Mouse (Mus musculus): ENCODE results near the gene Gna12. TPM values are rescaled to one million over a fixed set of nuclear protein-coding genes. Genes with fewer than 3 reads are reported as not detected.
A peak's percentile ranks its signal among the peaks of the same experiment; 100 is the strongest.

Gna12 gene
- 90.0 and 94.4 TPM in 2 replicates for polyA plus RNA-seq (2012; rRNA removed)

DNA sequence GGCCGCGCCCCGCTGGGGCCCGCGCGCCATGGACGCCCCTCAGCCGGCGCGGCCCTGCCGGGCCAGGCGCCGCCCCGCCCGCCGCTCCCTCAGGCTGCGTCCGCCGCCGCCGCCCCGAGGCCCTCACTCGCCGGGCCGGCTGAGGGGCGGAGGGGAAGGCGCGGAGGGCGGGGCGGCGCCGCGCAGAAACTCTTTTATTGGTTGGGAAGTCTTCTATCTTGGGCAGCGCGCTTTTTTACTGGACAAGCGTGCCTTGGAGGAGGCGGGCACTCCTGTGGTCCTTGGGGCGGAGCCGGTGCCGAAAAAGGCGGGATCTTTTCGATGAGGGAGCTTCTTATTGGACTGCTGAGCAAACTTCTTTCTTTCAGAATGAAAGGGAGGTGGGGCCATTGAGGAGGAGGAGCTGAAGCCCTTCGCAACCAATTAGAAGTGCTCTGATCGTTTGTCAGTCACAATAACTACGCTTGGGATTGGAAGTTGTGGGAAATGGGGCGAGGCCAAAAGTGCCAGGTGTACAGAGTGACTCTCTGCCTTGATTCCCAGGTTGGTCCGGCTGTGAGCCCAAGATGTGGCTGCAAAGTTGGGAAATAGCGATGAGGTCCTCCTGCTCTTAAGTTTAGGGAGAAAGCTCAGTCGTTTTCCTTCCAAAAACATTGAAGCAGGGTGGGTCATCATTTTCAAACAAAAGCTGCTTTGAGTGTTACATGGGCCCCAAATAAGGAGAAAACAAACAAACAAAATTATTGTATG, at the start of gene Gna12:
TSS of gene Gna12 (minus strand) at position 118 of the 750 bp plus-strand sequence.
- H3K4me1 ChIP-seq (ENCODE audit: control insufficient read depth, insufficient read depth, low read length): peaks cover 8% of the 10 kb centered on the region; the same call in 1 of the 2 replicates
- H3K4me3 ChIP-seq (ENCODE audit: insufficient read depth, low read length): peak within 1 kb of the TSS; percentile 65
- TF ChIP-seq POLR2A (IDR thresholded peaks at IDR 0.05; ENCODE audit: extremely low read depth, insufficient read depth, low read length): no peak
- no peak for TF ChIP-seq CTCF (IDR thresholded peaks at IDR 0.05; ENCODE audit: extremely low read depth, insufficient read depth, low read length)
- H3K27ac ChIP-seq (ENCODE audit: insufficient read depth, low read length): peak within 1 kb of the TSS; percentile 85; the same call in 1 of the 2 replicates

DNA sequence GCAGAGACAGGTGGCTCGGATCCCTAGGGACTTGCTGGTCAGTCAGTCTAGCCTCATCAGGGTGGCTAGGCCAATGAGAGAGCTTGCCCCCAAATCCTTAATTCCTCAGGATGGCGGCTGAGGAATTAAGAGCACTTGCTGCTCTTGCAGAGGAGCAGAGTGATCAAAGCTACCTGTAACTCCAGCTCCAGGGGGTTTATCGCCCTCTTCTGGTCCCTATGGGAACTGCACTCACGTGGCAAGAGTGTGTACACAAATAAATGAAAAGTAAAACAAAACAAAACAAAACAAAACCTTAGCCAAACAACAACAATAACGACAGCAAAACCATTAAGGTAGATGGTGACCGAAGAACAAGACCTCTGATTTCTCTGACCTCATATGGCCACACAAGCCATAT, 48.4 kb upstream of the Gna12 start:
- no peaks in the 10 kb centered on the region for H3K4me1 ChIP-seq (ENCODE audit: control insufficient read depth, insufficient read depth, low read length)
- no peak overlapping the region for H3K27ac ChIP-seq (ENCODE audit: insufficient read depth, low read length)
- TF ChIP-seq POLR2A (IDR thresholded peaks at IDR 0.05; ENCODE audit: extremely low read depth, insufficient read depth, low read length): no peak
- no peak for TF ChIP-seq CTCF (IDR thresholded peaks at IDR 0.05; ENCODE audit: extremely low read depth, insufficient read depth, low read length)
- H3K4me3 ChIP-seq (ENCODE audit: insufficient read depth, low read length): no peak overlapping the region

- no peak overlapping the region for H3K27ac ChIP-seq (ENCODE audit: insufficient read depth, low read length)
- TF ChIP-seq POLR2A (IDR thresholded peaks at IDR 0.05; ENCODE audit: extremely low read depth, insufficient read depth, low read length) (no peak), CTCF (IDR thresholded peaks at IDR 0.05; ENCODE audit: extremely low read depth, insufficient read depth, low read length) (no peak)
- H3K4me3 ChIP-seq (ENCODE audit: insufficient read depth, low read length): no peak overlapping the region
- H3K4me1 ChIP-seq (ENCODE audit: control insufficient read depth, insufficient read depth, low read length): no peaks in the 10 kb centered on the region
Measured at GRCm38 (mm10) chr5:140873736-140874307, 43.6 kb upstream of the Gna12 start.

GRCm38 (mm10) chr5:140873039-140873551, 42.9 kb upstream of the Gna12 start:
- Histone ChIP-seq H3K4me1 (ENCODE audit: control insufficient read depth, insufficient read depth, low read length) (no peaks in the 10 kb centered on the region), H3K27ac (ENCODE audit: insufficient read depth, low read length) (no peak overlapping the region), H3K4me3 (ENCODE audit: insufficient read depth, low read length) (no peak overlapping the region)
- TF ChIP-seq CTCF (IDR thresholded peaks at IDR 0.05; ENCODE audit: extremely low read depth, insufficient read depth, low read length) (no peak), POLR2A (IDR thresholded peaks at IDR 0.05; ENCODE audit: extremely low read depth, insufficient read depth, low read length) (no peak)

- no peaks in the 10 kb centered on the region for H3K4me1 ChIP-seq (ENCODE audit: control insufficient read depth, insufficient read depth, low read length)
- no peak overlapping the region for H3K27ac ChIP-seq (ENCODE audit: insufficient read depth, low read length)
- TF ChIP-seq CTCF (IDR thresholded peaks at IDR 0.05; ENCODE audit: extremely low read depth, insufficient read depth, low read length): no peak
- TF ChIP-seq POLR2A (IDR thresholded peaks at IDR 0.05; ENCODE audit: extremely low read depth, insufficient read depth, low read length): no peak
- no peak overlapping the region for H3K4me3 ChIP-seq (ENCODE audit: insufficient read depth, low read length)
Measured at GRCm38 (mm10) chr5:140872532-140873038, 42.4 kb upstream of the Gna12 start.

DNA sequence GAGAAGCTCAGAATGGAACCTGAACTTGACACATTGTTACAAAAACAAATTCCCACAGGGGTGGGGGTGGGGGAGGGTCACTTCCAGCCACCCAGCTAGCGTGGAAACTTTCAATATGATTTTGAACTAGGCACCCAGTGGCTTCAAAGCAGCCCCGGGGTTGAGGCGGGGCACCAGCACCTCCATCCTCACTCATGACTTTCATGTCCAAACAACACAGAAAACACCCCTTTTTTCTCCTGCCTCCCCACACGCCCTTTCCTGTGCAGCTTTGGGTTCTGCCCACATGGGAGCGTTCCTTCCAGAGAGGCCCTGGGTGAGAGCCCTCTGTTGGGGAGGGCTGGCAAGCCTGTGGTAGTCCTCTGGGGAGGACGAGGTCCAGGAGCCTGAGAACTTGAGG, 41.0 kb upstream of the Gna12 start:
- Histone ChIP-seq H3K4me3 (ENCODE audit: insufficient read depth, low read length) (no peak overlapping the region), H3K27ac (ENCODE audit: insufficient read depth, low read length) (no peak overlapping the region), H3K4me1 (ENCODE audit: control insufficient read depth, insufficient read depth, low read length) (no peaks in the 10 kb centered on the region)
- TF ChIP-seq POLR2A (IDR thresholded peaks at IDR 0.05; ENCODE audit: extremely low read depth, insufficient read depth, low read length) (no peak), CTCF (IDR thresholded peaks at IDR 0.05; ENCODE audit: extremely low read depth, insufficient read depth, low read length) (no peak)

DNA sequence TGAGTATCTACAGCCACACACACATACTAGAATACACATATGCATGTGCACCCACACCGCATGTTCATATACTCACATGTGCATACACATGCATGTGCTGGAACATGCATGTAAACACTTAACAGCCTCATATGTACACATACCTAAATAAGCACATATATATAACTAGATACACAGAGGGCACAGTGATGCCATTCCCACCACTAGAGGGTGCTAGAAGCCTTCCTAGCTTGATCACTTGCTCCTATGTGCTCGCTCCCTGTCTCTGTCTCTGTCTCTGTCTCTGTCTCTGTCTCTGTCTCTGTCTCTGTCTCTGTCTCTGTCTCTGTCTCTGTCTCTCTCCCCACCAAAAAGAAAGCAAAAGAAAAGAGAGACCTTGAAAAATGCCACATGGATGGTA, 38.8 kb upstream of the Gna12 start:
- no peak overlapping the region for H3K27ac ChIP-seq (ENCODE audit: insufficient read depth, low read length)
- no peaks in the 10 kb centered on the region for H3K4me1 ChIP-seq (ENCODE audit: control insufficient read depth, insufficient read depth, low read length)
- no peak overlapping the region for H3K4me3 ChIP-seq (ENCODE audit: insufficient read depth, low read length)
- TF ChIP-seq CTCF (IDR thresholded peaks at IDR 0.05; ENCODE audit: extremely low read depth, insufficient read depth, low read length): peak; percentile 87
- TF ChIP-seq POLR2A (IDR thresholded peaks at IDR 0.05; ENCODE audit: extremely low read depth, insufficient read depth, low read length): no peak

DNA sequence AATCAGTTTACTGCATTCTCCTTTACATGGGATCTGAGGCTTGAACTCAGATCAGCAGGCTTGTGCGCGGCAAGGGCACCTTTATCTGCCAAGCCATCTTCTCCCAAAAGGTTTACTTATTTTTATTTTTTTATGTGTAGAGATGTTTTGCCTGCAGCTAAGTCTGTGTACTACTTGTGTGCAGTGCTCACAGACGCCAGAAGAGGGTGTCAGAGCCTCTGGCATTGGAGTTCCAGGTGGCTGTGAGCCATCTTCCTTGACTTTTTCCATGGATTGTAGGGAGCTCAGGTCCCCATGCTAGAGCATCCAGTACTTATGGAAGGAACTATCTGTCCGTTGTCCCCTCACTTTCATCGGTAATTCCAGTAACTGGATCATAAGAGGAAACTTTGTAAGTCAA, 29.5 kb upstream of the Gna12 start:
- TF ChIP-seq POLR2A (IDR thresholded peaks at IDR 0.05; ENCODE audit: extremely low read depth, insufficient read depth, low read length) (no peak), CTCF (IDR thresholded peaks at IDR 0.05; ENCODE audit: extremely low read depth, insufficient read depth, low read length) (no peak)
- Histone ChIP-seq H3K4me1 (ENCODE audit: control insufficient read depth, insufficient read depth, low read length) (no peaks in the 10 kb centered on the region), H3K27ac (ENCODE audit: insufficient read depth, low read length) (no peak overlapping the region), H3K4me3 (ENCODE audit: insufficient read depth, low read length) (no peak overlapping the region)

DNA sequence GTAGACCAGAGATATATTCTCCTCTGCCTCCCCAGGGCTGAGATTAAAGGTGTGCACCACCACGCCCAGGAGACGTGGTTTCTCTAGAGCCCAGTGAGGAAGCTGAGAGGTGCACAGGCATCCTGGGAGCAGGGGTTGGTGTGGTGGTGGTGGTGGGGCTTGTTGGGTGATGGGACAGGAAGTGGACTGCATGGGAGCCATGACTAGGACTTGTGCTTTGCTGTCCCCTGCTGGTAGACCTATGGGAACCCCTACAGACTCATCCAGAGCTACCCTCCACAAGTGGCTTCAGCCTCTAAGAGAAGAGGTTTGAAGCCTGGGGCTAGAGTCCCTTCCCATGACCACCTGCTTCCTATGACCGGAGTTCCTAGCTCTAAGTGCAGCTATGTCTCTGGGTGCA, 28.1 kb upstream of the Gna12 start:
- Histone ChIP-seq H3K27ac (ENCODE audit: insufficient read depth, low read length) (no peak overlapping the region), H3K4me3 (ENCODE audit: insufficient read depth, low read length) (no peak overlapping the region), H3K4me1 (ENCODE audit: control insufficient read depth, insufficient read depth, low read length) (no peaks in the 10 kb centered on the region)
- TF ChIP-seq POLR2A (IDR thresholded peaks at IDR 0.05; ENCODE audit: extremely low read depth, insufficient read depth, low read length) (no peak), CTCF (IDR thresholded peaks at IDR 0.05; ENCODE audit: extremely low read depth, insufficient read depth, low read length) (no peak)

All from cortical plate, adult 2 months (tissue).